Mouse (Mus musculus) megakaryocyte, embryonic 14.5 days (primary cell): ENCODE results near the gene Prl8a9. TPM values are rescaled to one million over a fixed set of nuclear protein-coding genes. Genes with fewer than 3 reads are reported as not detected.

Source experiments
- H3K27me3 ChIP-seq: replicated peaks from 2 replicates; pipeline ENCODE3; 2012; ENCODE audit warnings: inconsistent platforms
- H3K36me3 ChIP-seq: replicated peaks from 2 replicates; pipeline ENCODE3; 2012; ENCODE audit warnings: low read length, inconsistent platforms, mixed read lengths
- H3K4me1 ChIP-seq: 2 replicates; pipeline ENCODE4 v1.6.1; 2012; ENCODE audit warnings: inconsistent platforms
- H3K4me3 ChIP-seq: replicated peaks from 2 replicates; pipeline ENCODE3; 2012; ENCODE audit warnings: moderate library complexity, mild to moderate bottlenecking, inconsistent platforms
- H3K9me3 ChIP-seq: 2 replicates; pipeline ENCODE4 v1.6.1; 2012; ENCODE audit warnings: inconsistent platforms
- FLI1 ChIP-seq: IDR thresholded peaks from 2 replicates; pipeline ENCODE4 v1.6.1; 2012; ENCODE audit warnings: low read length, inconsistent platforms, mixed read lengths
- GATA1 ChIP-seq: IDR thresholded peaks from 3 replicates; pipeline ENCODE4 v1.6.1; 2012; ENCODE audit warnings: mixed read lengths, low read length, inconsistent platforms, borderline replicate concordance
- polyA plus RNA-seq: library from polyadenylated mRNA; stranded (reverse); fragments of >175 nt; gene quantifications from 2 replicates; pipeline ENCODE4 v1.2.3, GENCODE M21; 2012; ENCODE audit warnings: low replicate concordance; ENCODE audit not compliant: insufficient read depth

Gene Prl8a9
- polyA plus RNA-seq, result not detected in 2 replicates

GRCm38 (mm10) chr13:27564506-27564905 is at the start of gene Prl8a9:
TSS of gene Prl8a9 (minus strand) at chr13:27564606.
- H3K36me3 ChIP-seq, result no peaks in the 10 kb centered on the region
- no peak within 1 kb of the TSS for H3K4me3 ChIP-seq
- no peaks in the 10 kb centered on the region for H3K9me3 ChIP-seq
- no peaks in the 10 kb centered on the region for H3K27me3 ChIP-seq
- TF ChIP-seq FLI1 (no peak), GATA1 (no peak)
- H3K4me1 ChIP-seq, result no peaks in the 10 kb centered on the region

GRCm38 (mm10) chr13:27610482-27610881 is 46.1 kb upstream of the Prl8a9 start, which contains the start of gene Prl7b1:
TSS of gene Prl7b1 (minus strand) at chr13:27610582.
- no peaks in the 10 kb centered on the region for H3K4me1 ChIP-seq
- no peak within 1 kb of the TSS for H3K4me3 ChIP-seq
- no peaks in the 10 kb centered on the region for H3K9me3 ChIP-seq
- TF ChIP-seq GATA1 (no peak), FLI1 (no peak)
- H3K36me3 ChIP-seq, result no peaks in the 10 kb centered on the region
- no peaks in the 10 kb centered on the region for H3K27me3 ChIP-seq

- no peaks in the 10 kb centered on the region for H3K4me1 ChIP-seq
- no peak for TF ChIP-seq GATA1
- no peak for TF ChIP-seq FLI1
- no peak within 1 kb of the TSS for H3K4me3 ChIP-seq
- no peaks in the 10 kb centered on the region for H3K9me3 ChIP-seq
- H3K36me3 ChIP-seq, result no peaks in the 10 kb centered on the region
- no peaks in the 10 kb centered on the region for H3K27me3 ChIP-seq
These were observed 17.7 kb upstream of the Prl8a9 start, which contains the start of gene Prl8a1 for GRCm38 (mm10) chr13:27582071-27582470. TSS of gene Prl8a1 (minus strand) at chr13:27582171.

GRCm38 (mm10) chr13:27553336-27553735 is 11.1 kb downstream of the Prl8a9 start:
- H3K4me3 ChIP-seq, result no peak overlapping the region
- H3K4me1 ChIP-seq, result no peaks in the 10 kb centered on the region
- no peaks in the 10 kb centered on the region for H3K9me3 ChIP-seq
- no peaks in the 10 kb centered on the region for H3K36me3 ChIP-seq
- no peaks in the 10 kb centered on the region for H3K27me3 ChIP-seq
- TF ChIP-seq FLI1 (no peak), GATA1 (no peak)

GRCm38 (mm10) chr13:27523156-27523555 is 41.2 kb downstream of the Prl8a9 start:
- H3K4me1 ChIP-seq, result no peaks in the 10 kb centered on the region
- H3K4me3 ChIP-seq, result no peak overlapping the region
- TF ChIP-seq FLI1, result no peak
- no peaks in the 10 kb centered on the region for H3K27me3 ChIP-seq
- no peaks in the 10 kb centered on the region for H3K36me3 ChIP-seq
- no peaks in the 10 kb centered on the region for H3K9me3 ChIP-seq

GRCm38 (mm10) chr13:27513117-27513516 is 51.3 kb downstream of the Prl8a9 start, which contains the start of gene Prl8a8:
TSS of gene Prl8a8 (minus strand) at chr13:27513217.
- no peaks in the 10 kb centered on the region for H3K9me3 ChIP-seq
- no peak for TF ChIP-seq FLI1
- TF ChIP-seq GATA1, result no peak

More at GRCm38 (mm10) chr13:27513117-27513516, 51.3 kb downstream of the Prl8a9 start, which contains the start of gene Prl8a8:
- H3K4me1 ChIP-seq, result no peaks in the 10 kb centered on the region
- H3K36me3 ChIP-seq, result no peaks in the 10 kb centered on the region
- H3K4me3 ChIP-seq, result no peak within 1 kb of the TSS
- no peaks in the 10 kb centered on the region for H3K27me3 ChIP-seq

Other genes starting within 250 kb of the Prl8a9 start
- not detected in 2 replicates for gene Prl8a2, start 218.9 kb downstream of the Prl8a9 start, polyA plus RNA-seq
- gene Prl2b1, start 173.8 kb downstream of the Prl8a9 start, polyA plus RNA-seq, result not detected in 2 replicates
- not detected in 2 replicates for gene Prl8a6, start 125.9 kb downstream of the Prl8a9 start, polyA plus RNA-seq
- gene Prl8a8, start 51.4 kb downstream of the Prl8a9 start, polyA plus RNA-seq, result not detected in 2 replicates
- 1.7 TPM in 1 of 2 replicates, not detected in the other for gene Prl8a1, start 17.6 kb upstream of the Prl8a9 start, polyA plus RNA-seq
- gene Prl7b1, start 46.0 kb upstream of the Prl8a9 start, polyA plus RNA-seq, result not detected in 2 replicates
- not detected in 2 replicates for gene Prl7a1, start 77.9 kb upstream of the Prl8a9 start, polyA plus RNA-seq
- gene Prl7a2, start 103.4 kb upstream of the Prl8a9 start, polyA plus RNA-seq, result not detected in 2 replicates
- gene Prl7d1, start 152.1 kb upstream of the Prl8a9 start, polyA plus RNA-seq, result not detected in 2 replicates
- gene Prl7c1, start 216.2 kb upstream of the Prl8a9 start, polyA plus RNA-seq, result not detected in 2 replicates
- not detected in 2 replicates for gene Prl2a1, start 237.0 kb upstream of the Prl8a9 start, polyA plus RNA-seq